Mouse (Mus musculus): ENCODE measurements at regions not wholly inside any gene's neighbourhood (a gene's known extent, or its start where the extent isn't known, plus 50 kb on each side); places are given as distances from the start of the nearest gene placed in this dataset.
A peak's percentile ranks its signal among the peaks of the same experiment; 100 is the strongest.

GRCm38 (mm10) chr9:27645435-27645834 lies 145.1 kb upstream of the Opcml start:
- H3K4me2 ChIP-seq (ENCODE audit: low read depth) = no peak overlapping the region
- no peaks in the 10 kb centered on the region for H3K27me3 ChIP-seq (ENCODE audit: control insufficient read depth, insufficient read depth, insufficient read length)
- no peak for TF ChIP-seq CEBPB (IDR thresholded peaks at IDR 0.05; ENCODE audit: insufficient read depth, poor library complexity, severe bottlenecking)
- TF ChIP-seq MYOD1 (IDR thresholded peaks at IDR 0.05; ENCODE audit: control insufficient read depth in 1 of 3, insufficient read length in 2 of 3, low read depth in 2 of 3) = no peak
- no peak for TF ChIP-seq MYOG (IDR thresholded peaks at IDR 0.05; ENCODE audit: control insufficient read depth in 1 of 3, insufficient read depth in 1 of 3, insufficient read length in 2 of 3, low read depth in 2 of 3)
- H3K4me3 ChIP-seq = no peak overlapping the region
- H3K79me2 ChIP-seq (ENCODE audit: control insufficient read depth, insufficient read depth) = no peaks in the 10 kb centered on the region
- H3K36me3 ChIP-seq (ENCODE audit: control insufficient read depth, insufficient read depth) = no peaks in the 10 kb centered on the region
- H3ac ChIP-seq (ENCODE audit: control insufficient read depth, insufficient read length) = no peak overlapping the region

DNA sequence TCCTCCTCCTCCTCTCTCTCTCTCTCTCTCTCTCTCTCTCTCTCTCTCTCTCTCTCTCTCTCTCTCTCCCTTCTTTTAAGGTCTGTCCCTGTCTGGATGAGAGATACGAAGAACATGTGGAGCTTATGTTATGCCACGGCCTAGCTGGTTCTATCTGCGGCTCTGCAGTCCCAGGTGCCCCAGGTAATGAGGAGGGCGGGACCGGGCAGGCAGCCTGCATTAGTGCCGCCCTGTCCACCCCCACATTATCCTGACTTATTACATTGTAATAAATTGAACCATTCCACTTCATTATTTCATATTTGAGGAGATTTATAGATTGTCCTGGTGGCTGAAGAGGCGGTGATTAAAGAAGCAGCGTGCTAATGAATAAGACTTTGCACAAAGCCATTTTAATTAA lies 144.5 kb upstream of the Opcml start:
- Histone ChIP-seq H3K36me3 (ENCODE audit: control insufficient read depth, insufficient read depth) (no peaks in the 10 kb centered on the region), H3K27me3 (ENCODE audit: control insufficient read depth, insufficient read depth, insufficient read length) (no peaks in the 10 kb centered on the region), H3ac (ENCODE audit: control insufficient read depth, insufficient read length) (no peak overlapping the region), H3K4me2 (ENCODE audit: low read depth) (no peak overlapping the region), H3K4me3 (no peak overlapping the region), H3K79me2 (ENCODE audit: control insufficient read depth, insufficient read depth) (no peaks in the 10 kb centered on the region)
- TF ChIP-seq E2F4 (IDR thresholded peaks at IDR 0.05; ENCODE audit: insufficient read depth) (no peak), MAX (IDR thresholded peaks at IDR 0.05; ENCODE audit: low read depth) (no peak), MYOG (IDR thresholded peaks at IDR 0.05; ENCODE audit: control insufficient read depth in 1 of 3, insufficient read depth in 1 of 3, insufficient read length in 2 of 3, low read depth in 2 of 3) (no peak), SRF (IDR thresholded peaks at IDR 0.05; ENCODE audit: control insufficient read depth, insufficient read length, low read depth) (no peak), POLR2AphosphoS2 (IDR thresholded peaks at IDR 0.05; ENCODE audit: insufficient read length, low read depth) (no peak), CEBPB (IDR thresholded peaks at IDR 0.05; ENCODE audit: insufficient read depth, poor library complexity, severe bottlenecking) (no peak), POLR2A (IDR thresholded peaks at IDR 0.05; ENCODE audit: insufficient read length, low read depth) (no peak), USF1 (IDR thresholded peaks at IDR 0.05; ENCODE audit: low read depth) (no peak), TCF3 (IDR thresholded peaks at IDR 0.05; ENCODE audit: insufficient read length, low read depth) (no peak), REST (IDR thresholded peaks at IDR 0.05; ENCODE audit: insufficient read depth, insufficient read length) (no peak), TCF12 (IDR thresholded peaks at IDR 0.05; ENCODE audit: insufficient read depth, poor library complexity, severe bottlenecking) (no peak), MYOD1 (IDR thresholded peaks at IDR 0.05; ENCODE audit: control insufficient read depth in 1 of 3, insufficient read length in 2 of 3, low read depth in 2 of 3) (no peak)

DNA sequence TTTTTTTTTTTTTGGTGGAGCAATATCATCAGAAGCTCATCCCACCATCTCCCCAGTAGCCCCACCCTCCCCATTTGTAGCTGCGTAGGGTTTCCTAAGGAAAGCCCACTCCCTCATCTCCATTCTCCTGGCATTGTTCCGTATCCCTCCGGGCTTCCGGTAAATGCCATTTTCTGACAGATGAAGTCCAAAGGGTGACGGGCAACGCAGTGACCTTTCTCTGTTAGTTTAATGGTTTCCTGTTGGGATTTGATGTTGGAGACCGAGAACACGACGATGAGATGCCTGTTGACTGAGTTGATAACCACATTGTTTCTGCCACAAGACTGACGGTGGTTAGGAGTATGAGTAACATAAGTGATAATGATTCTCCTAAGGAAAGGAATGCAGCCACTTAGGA lies 143.6 kb upstream of the Opcml start:
- H3ac ChIP-seq (ENCODE audit: control insufficient read depth, insufficient read length) = no peak overlapping the region
- no peaks in the 10 kb centered on the region for H3K79me2 ChIP-seq (ENCODE audit: control insufficient read depth, insufficient read depth)
- peak overlapping the region; percentile 46 for H3K4me2 ChIP-seq (ENCODE audit: low read depth)
- no peak overlapping the region for H3K4me3 ChIP-seq
- TF ChIP-seq MAX (IDR thresholded peaks at IDR 0.05; ENCODE audit: low read depth) (no peak), TCF3 (IDR thresholded peaks at IDR 0.05; ENCODE audit: insufficient read length, low read depth) (no peak), REST (IDR thresholded peaks at IDR 0.05; ENCODE audit: insufficient read depth, insufficient read length) (no peak)
- H3K36me3 ChIP-seq (ENCODE audit: control insufficient read depth, insufficient read depth) = no peaks in the 10 kb centered on the region
- H3K27me3 ChIP-seq (ENCODE audit: control insufficient read depth, insufficient read depth, insufficient read length) = no peaks in the 10 kb centered on the region

- H3K79me2 ChIP-seq (ENCODE audit: control insufficient read depth, insufficient read depth) = no peaks in the 10 kb centered on the region
- TF ChIP-seq MAX (IDR thresholded peaks at IDR 0.05; ENCODE audit: low read depth) (no peak), MYOD1 (IDR thresholded peaks at IDR 0.05; ENCODE audit: control insufficient read depth in 1 of 3, insufficient read length in 2 of 3, low read depth in 2 of 3) (no peak), TCF12 (IDR thresholded peaks at IDR 0.05; ENCODE audit: insufficient read depth, poor library complexity, severe bottlenecking) (no peak), SRF (IDR thresholded peaks at IDR 0.05; ENCODE audit: control insufficient read depth, insufficient read length, low read depth) (no peak), E2F4 (IDR thresholded peaks at IDR 0.05; ENCODE audit: insufficient read depth) (no peak), USF1 (IDR thresholded peaks at IDR 0.05; ENCODE audit: low read depth) (no peak)
- no peak overlapping the region for H3ac ChIP-seq (ENCODE audit: control insufficient read depth, insufficient read length)
- no peaks in the 10 kb centered on the region for H3K36me3 ChIP-seq (ENCODE audit: control insufficient read depth, insufficient read depth)
- H3K27me3 ChIP-seq (ENCODE audit: control insufficient read depth, insufficient read depth, insufficient read length) = no peaks in the 10 kb centered on the region
- no peak overlapping the region for H3K4me3 ChIP-seq
- H3K4me2 ChIP-seq (ENCODE audit: low read depth) = no peak overlapping the region
These were observed 132.6 kb upstream of the Opcml start for GRCm38 (mm10) chr9:27658001-27658400.

GRCm38 (mm10) chr9:27661431-27662300 lies 128.9 kb upstream of the Opcml start:
- H3ac ChIP-seq (ENCODE audit: control insufficient read depth, insufficient read length) = no peak overlapping the region
- no peak for TF ChIP-seq POLR2A (IDR thresholded peaks at IDR 0.05; ENCODE audit: insufficient read length, low read depth)
- TF ChIP-seq MYOD1 (IDR thresholded peaks at IDR 0.05; ENCODE audit: control insufficient read depth in 1 of 3, insufficient read length in 2 of 3, low read depth in 2 of 3) = no peak
- TF ChIP-seq E2F4 (IDR thresholded peaks at IDR 0.05; ENCODE audit: insufficient read depth) = no peak
- TF ChIP-seq MYOG (IDR thresholded peaks at IDR 0.05; ENCODE audit: control insufficient read depth in 1 of 3, insufficient read depth in 1 of 3, insufficient read length in 2 of 3, low read depth in 2 of 3) = no peak
- no peak for TF ChIP-seq USF1 (IDR thresholded peaks at IDR 0.05; ENCODE audit: low read depth)
- no peak for TF ChIP-seq REST (IDR thresholded peaks at IDR 0.05; ENCODE audit: insufficient read depth, insufficient read length)
- TF ChIP-seq CEBPB (IDR thresholded peaks at IDR 0.05; ENCODE audit: insufficient read depth, poor library complexity, severe bottlenecking) = no peak
- no peak for TF ChIP-seq SRF (IDR thresholded peaks at IDR 0.05; ENCODE audit: control insufficient read depth, insufficient read length, low read depth)
- no peak for TF ChIP-seq MAX (IDR thresholded peaks at IDR 0.05; ENCODE audit: low read depth)
- TF ChIP-seq TCF3 (IDR thresholded peaks at IDR 0.05; ENCODE audit: insufficient read length, low read depth) = no peak
- TF ChIP-seq TCF12 (IDR thresholded peaks at IDR 0.05; ENCODE audit: insufficient read depth, poor library complexity, severe bottlenecking) = no peak
- TF ChIP-seq POLR2AphosphoS2 (IDR thresholded peaks at IDR 0.05; ENCODE audit: insufficient read length, low read depth) = no peak
- H3K36me3 ChIP-seq (ENCODE audit: control insufficient read depth, insufficient read depth) = no peaks in the 10 kb centered on the region
- H3K4me3 ChIP-seq = no peak overlapping the region
- no peaks in the 10 kb centered on the region for H3K27me3 ChIP-seq (ENCODE audit: control insufficient read depth, insufficient read depth, insufficient read length)
- H3K79me2 ChIP-seq (ENCODE audit: control insufficient read depth, insufficient read depth) = no peaks in the 10 kb centered on the region
- H3K4me2 ChIP-seq (ENCODE audit: low read depth) = no peak overlapping the region

All from myocyte (in vitro differentiated cells).